Mouse (Mus musculus) thymus, postnatal 10 days (tissue): ENCODE measurements around the gene Zfp560.
A peak's percentile ranks its signal among the peaks of the same experiment; 100 is the strongest.
"Not testable (repeated sequence)": the region's sequence is repeated elsewhere in the genome, so short reads cannot be mapped to it uniquely, and the experiment has no call there.

Experiments
- DNase-seq, 2 experiments: peaks; one replicate each; pipeline ENCODE4 v3.0.0; 2021; ENCODE audit warnings: low spot score in 2 of 2

Gene Zfp560

DNA sequence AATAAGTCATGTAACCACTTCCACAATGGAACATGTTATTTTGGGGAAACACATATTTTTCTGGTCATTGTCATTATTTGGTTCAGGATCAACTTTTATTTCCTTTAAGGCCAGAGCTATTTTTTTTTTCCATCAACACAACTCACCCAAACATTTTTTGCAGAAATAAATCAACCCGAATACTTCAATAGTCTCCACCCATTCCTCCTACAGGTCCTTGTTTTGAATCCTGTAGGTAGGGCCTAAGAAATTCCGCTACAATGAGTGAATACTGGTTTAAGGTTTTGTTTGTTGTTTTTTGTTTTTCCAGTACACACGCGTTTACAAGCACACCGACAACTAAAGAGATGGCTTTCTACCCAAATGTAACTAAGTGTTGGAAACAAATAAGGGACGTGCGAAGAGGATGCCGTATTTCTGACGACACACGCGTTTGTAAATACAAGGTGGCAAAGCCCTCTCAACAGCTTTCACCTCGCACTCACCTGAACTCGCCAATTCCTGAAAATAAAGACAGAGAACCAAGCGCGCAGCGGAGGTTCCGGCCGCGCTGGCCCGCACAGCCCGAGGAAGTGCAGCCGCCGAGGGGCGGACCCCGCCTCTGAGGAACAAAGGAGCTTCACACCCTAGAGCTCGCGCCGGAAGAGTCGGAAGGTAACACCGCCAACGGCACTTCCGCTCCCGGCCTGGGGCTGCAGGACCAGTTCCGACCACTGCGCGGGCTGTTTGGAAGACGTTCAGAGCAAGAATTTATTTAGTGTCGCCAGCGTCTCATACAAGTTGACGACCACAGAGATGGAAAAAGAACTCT, at the start of gene Zfp560:
Zfp560 (minus strand) TSS at position 646 of the 811 bp plus-strand sequence.
- peak; percentile 81 to 92 for DNase-seq

DNA sequence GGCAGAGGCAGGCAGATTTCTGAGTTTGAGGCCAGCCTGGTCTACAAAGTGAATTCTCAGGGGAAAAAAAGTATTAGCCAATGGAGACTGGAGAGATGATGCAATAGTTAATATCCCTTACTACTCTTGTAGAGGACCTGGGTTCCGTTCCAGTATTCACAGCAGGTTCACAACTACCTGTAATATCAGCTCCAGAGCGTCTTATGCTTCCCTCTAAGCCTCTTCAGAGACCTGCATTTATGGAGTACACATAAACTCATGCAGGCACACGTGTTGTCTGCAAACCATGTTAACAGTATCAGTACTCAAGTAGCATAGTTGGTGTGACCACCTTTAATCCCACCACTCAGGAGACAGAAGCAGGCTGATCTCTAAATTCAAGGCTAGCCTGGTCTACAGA, 45.0 kb upstream of the Zfp560 start:
- DNase-seq = no peak

DNA sequence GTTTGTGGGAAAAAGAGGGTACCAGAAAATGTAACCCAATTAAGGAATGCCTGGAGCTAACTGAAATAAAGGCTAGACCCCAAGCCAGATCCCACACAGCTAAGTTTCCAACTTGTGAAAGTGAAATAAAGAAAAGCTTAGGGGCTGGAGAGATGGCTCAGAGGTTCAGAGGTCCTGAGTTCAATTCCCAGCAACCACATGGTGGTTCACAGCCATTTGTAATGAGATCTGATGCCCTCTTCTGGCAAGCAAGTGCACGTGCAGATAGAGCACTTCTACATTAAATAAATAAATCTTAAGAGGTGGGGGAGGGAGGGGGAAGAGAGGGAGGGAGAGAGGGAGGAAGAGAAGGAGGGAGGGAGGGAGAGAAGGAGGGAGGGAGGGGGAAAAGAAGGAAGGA, 26.5 kb upstream of the Zfp560 start:
- DNase-seq = no peak

DNA sequence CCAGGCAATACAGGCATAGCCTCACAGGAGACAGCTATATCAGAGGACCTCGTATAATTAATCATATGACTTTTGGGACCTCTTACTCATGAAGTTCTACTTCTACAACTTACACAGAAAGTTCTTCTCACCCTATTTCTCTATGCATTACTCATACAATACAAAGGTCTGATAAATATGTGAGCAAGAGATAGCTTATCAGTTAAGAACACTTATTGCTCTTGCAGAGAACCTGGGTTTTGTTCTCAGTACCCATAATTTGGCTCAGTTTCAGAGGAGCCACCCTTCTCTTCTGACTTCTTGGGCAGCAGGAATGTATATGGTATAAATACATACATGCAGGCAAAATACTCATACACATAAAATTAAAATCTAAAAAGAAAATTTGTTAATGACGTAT, 24.3 kb upstream of the Zfp560 start:
- DNase-seq = no peak

DNA sequence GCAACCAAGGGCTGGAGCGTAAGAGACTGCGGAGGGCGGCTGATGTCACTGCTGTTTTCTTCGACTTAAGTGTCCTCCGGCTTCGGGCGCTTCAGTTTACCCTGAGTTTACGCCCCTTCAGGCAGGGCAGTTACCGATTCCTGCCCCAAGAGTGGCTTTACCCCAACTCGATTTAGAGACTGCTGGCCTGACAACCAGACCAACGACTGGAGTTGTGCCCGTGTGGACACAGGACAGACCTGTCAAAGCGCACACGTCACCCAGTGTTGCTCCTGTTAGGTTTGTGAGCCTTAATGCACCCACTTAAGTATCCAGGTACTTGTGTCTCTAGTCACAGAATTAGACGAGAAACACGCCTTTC, 346 bp upstream of the Zfp560 start:
- no peak for DNase-seq

DNA sequence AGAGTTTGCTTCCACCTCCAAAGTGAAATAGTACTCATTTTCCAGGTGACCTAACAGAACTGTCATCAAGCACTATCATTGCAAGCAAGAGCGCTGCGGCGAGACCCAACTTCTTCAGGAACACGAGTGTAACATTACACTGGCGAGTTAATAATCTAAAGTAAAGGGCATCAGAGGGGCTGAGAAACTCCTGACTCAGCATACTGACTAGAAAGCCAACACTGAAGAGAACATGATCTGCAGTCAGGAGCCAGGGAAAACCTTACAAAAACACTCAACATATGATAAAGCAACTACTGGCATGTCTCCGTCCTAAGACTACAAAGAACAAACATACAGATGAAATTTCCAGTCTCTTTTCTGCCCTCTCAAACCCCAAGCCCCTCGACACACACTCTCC, 1.3 kb downstream of the Zfp560 start:
- DNase-seq = no peak

DNA sequence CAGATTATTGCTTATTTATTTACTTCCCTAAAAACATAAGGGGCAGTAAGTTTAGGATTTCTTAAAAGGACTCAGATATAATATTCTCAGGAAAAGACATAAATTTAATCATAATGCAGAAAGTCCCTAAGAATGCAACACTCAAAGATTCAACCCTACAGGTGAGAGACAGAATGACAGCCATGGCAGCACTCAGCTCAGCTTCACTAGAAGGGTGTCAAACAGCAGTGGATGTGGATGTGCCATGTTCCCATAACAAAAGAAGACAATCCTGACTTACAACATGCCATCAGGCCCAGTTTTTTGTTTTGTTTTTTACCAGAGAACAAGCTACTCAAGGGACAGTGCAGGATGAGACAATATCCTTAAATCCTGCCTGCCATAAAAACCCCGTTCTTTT, 10.3 kb downstream of the Zfp560 start:
- no peak for DNase-seq

DNA sequence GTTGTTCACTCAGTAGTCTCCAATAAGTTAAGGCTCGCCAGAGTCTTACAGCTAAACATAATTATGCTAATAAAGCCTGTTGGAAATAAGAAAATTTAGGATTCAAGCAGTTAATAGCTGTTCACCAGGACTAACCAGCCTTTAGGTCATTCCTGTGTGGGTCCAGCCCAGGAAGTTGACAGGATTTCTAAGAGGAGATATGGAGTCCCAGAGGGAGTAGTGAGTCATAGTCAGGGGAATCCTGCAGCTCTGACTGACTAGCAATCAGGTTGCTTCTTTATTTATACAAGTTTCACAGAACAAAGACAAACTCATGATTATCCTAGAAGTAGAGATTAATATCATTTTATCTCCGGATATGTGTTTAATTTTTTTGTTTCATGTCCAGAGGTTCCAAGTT, 17.7 kb downstream of the Zfp560 start:
- DNase-seq = no peak

DNA sequence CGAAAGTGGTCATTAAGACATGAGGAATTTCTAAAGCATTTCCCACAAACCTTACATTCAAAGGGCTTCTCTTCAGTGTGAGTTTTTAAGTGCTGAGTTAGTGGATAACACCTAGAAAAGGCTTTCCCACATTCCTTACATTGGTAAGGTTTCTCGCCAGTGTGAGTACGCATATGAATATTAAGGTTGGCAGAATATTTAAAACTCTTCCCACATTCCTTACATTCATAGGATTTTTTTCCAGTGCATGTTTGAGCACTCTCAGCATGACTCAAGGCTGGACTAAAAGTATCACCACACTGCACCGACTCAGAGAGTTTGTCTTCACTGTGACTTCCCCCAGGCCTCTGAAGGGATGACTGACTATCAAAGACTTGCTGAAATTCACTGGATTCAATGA, 36.5 kb downstream of the Zfp560 start:
- DNase-seq = no peak

DNA sequence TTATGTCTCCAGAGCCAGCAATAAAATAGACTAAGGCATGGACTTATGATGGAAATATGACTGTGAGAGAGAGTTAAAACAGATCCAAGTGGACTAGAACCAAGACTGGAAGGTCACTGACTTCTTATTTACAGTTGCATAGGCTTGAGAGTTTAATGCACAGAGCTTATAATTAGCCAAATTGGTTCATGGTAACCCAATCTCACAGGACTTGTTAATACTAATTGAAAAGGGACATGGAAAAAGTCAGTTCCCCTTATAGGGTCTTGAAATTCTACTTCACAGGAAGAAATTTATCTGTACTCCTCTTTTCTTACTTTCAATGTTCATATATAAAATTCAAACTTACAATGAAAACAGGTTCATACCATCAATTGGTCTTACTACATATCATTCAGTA, 49.0 kb downstream of the Zfp560 start, which contains the start of gene Olfr18:
Olfr18 (minus strand) TSS at position 101 of the 400 bp plus-strand sequence.
- DNase-seq = no peak

DNA sequence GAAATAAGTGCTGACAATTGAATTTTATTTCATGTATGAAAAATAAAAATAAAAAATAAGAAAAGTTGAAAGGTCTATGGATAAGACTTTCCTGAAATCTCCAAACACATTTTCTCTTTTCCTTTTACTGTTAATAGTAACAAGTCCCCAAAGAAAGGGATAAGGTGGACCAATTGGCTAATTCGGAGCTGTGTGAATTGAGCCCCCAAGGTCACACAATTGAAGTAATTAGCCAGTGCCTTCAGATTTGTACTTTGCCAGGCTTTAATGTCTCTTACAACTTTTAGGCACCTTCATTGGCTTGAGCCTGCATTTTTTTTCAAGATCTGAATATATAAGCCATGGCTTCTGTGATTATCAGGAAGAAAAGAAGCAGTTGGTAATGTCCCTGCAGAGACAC, 86.7 kb downstream of the Zfp560 start, which contains the start of gene Olfr873:
Olfr873 (plus strand) TSS at position 301 of the 400 bp plus-strand sequence.
- no peak for DNase-seq

DNA sequence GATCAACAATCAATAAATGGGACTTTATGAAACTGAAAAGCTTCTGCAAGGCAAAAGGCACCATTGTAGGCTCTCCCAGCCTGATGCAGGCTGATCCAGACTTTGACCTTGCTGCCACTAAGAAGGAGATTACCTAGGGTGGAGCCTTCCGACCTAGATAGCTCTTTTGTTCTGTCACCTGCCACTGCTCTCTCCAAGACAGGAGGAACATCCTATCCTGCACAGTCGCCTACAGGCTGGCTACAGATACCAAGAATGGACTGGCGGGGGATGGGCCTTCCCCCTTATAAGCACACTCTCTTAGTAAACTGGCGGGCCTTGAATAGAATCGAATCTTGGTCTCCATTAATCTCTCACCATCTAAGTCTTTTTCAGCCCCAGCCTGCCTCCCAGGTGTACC, 89.4 kb downstream of the Zfp560 start:
- DNase-seq = not testable (repeated sequence)
